Mouse (Mus musculus): ENCODE measurements around the gene Wdr38. TPM values are rescaled to one million over a fixed set of nuclear protein-coding genes. Genes with fewer than 3 reads are reported as not detected.
"Not testable (repeated sequence)": the region's sequence is repeated elsewhere in the genome, so short reads cannot be mapped to it uniquely, and the experiment has no call there.

The Wdr38 gene
- total RNA-seq, 1 experiment from 2014 or later, result 1.4 TPM

- ATAC-seq (ENCODE audit: extremely low read depth, insufficient number of reproducible peaks, low FRiP score, poor library complexity, severe bottlenecking), result no peak
Measured at GRCm38 (mm10) chr2:38987803-38988510, 9.3 kb upstream of the Wdr38 start.

- no peak for ATAC-seq (ENCODE audit: extremely low read depth, insufficient number of reproducible peaks, low FRiP score, poor library complexity, severe bottlenecking)
Measured at GRCm38 (mm10) chr2:38988929-38989328, 8.3 kb upstream of the Wdr38 start.

GRCm38 (mm10) chr2:38992004-38992403 lies 5.3 kb upstream of the Wdr38 start:
- no peak for ATAC-seq (ENCODE audit: extremely low read depth, insufficient number of reproducible peaks, low FRiP score, poor library complexity, severe bottlenecking)

- ATAC-seq (ENCODE audit: extremely low read depth, insufficient number of reproducible peaks, low FRiP score, poor library complexity, severe bottlenecking), result no peak
Measured at GRCm38 (mm10) chr2:38992452-38992851, 4.8 kb upstream of the Wdr38 start.

GRCm38 (mm10) chr2:38999381-38999780 lies 2.1 kb downstream of the Wdr38 start:
- no peak for ATAC-seq (ENCODE audit: extremely low read depth, insufficient number of reproducible peaks, low FRiP score, poor library complexity, severe bottlenecking)

- ATAC-seq (ENCODE audit: extremely low read depth, insufficient number of reproducible peaks, low FRiP score, poor library complexity, severe bottlenecking), result no peak
Measured at GRCm38 (mm10) chr2:38999910-39000586, 2.8 kb downstream of the Wdr38 start.

GRCm38 (mm10) chr2:39000587-39000919 lies 3.3 kb downstream of the Wdr38 start:
- no peak for ATAC-seq (ENCODE audit: extremely low read depth, insufficient number of reproducible peaks, low FRiP score, poor library complexity, severe bottlenecking)

GRCm38 (mm10) chr2:39001866-39002265 lies 4.6 kb downstream of the Wdr38 start:
- ATAC-seq (ENCODE audit: extremely low read depth, insufficient number of reproducible peaks, low FRiP score, poor library complexity, severe bottlenecking), result no peak

GRCm38 (mm10) chr2:39003106-39003505 lies 5.8 kb downstream of the Wdr38 start:
- ATAC-seq (ENCODE audit: extremely low read depth, insufficient number of reproducible peaks, low FRiP score, poor library complexity, severe bottlenecking), result no peak

GRCm38 (mm10) chr2:39003512-39003911 lies 6.2 kb downstream of the Wdr38 start:
- ATAC-seq (ENCODE audit: extremely low read depth, insufficient number of reproducible peaks, low FRiP score, poor library complexity, severe bottlenecking), result no peak

- no peak for ATAC-seq (ENCODE audit: extremely low read depth, insufficient number of reproducible peaks, low FRiP score, poor library complexity, severe bottlenecking)
Measured at GRCm38 (mm10) chr2:39004372-39004771, 7.1 kb downstream of the Wdr38 start.

GRCm38 (mm10) chr2:39004880-39005435 lies 7.7 kb downstream of the Wdr38 start, which contains the start of gene Arpc5l:
Gene Arpc5l, plus strand, starts transcription at chr2:39005348.
- ATAC-seq (ENCODE audit: extremely low read depth, insufficient number of reproducible peaks, low FRiP score, poor library complexity, severe bottlenecking), result peak; percentile 75

- no peak for ATAC-seq (ENCODE audit: extremely low read depth, insufficient number of reproducible peaks, low FRiP score, poor library complexity, severe bottlenecking)
Measured at GRCm38 (mm10) chr2:39005574-39006079, 8.4 kb downstream of the Wdr38 start, which contains the start of gene Rpl35. Gene Rpl35, minus strand, starts transcription at chr2:39005624.

- ATAC-seq (ENCODE audit: extremely low read depth, insufficient number of reproducible peaks, low FRiP score, poor library complexity, severe bottlenecking), result no peak
Measured at GRCm38 (mm10) chr2:39006149-39006730, 9.0 kb downstream of the Wdr38 start.

GRCm38 (mm10) chr2:39007865-39008264 lies 10.6 kb downstream of the Wdr38 start:
- ATAC-seq (ENCODE audit: extremely low read depth, insufficient number of reproducible peaks, low FRiP score, poor library complexity, severe bottlenecking), result peak; percentile 53

GRCm38 (mm10) chr2:39008350-39008851 lies 11.1 kb downstream of the Wdr38 start:
- no peak for ATAC-seq (ENCODE audit: extremely low read depth, insufficient number of reproducible peaks, low FRiP score, poor library complexity, severe bottlenecking)

GRCm38 (mm10) chr2:39008954-39009365 lies 11.7 kb downstream of the Wdr38 start:
- ATAC-seq (ENCODE audit: extremely low read depth, insufficient number of reproducible peaks, low FRiP score, poor library complexity, severe bottlenecking), result peak; percentile 43

GRCm38 (mm10) chr2:39010144-39010543 lies 12.9 kb downstream of the Wdr38 start:
- ATAC-seq (ENCODE audit: extremely low read depth, insufficient number of reproducible peaks, low FRiP score, poor library complexity, severe bottlenecking), result not testable (repeated sequence)

GRCm38 (mm10) chr2:39011264-39011663 lies 14.0 kb downstream of the Wdr38 start:
- ATAC-seq (ENCODE audit: extremely low read depth, insufficient number of reproducible peaks, low FRiP score, poor library complexity, severe bottlenecking), result peak; percentile 34; the same call in 1 of the 2 replicates

All from neutrophil, adult 5-6 weeks (primary cell).